Mouse (Mus musculus): ENCODE measurements at regions not wholly inside any gene's neighbourhood (a gene's known extent, or its start where the extent isn't known, plus 50 kb on each side); places are given as distances from the start of the nearest gene placed in this dataset.

DNA sequence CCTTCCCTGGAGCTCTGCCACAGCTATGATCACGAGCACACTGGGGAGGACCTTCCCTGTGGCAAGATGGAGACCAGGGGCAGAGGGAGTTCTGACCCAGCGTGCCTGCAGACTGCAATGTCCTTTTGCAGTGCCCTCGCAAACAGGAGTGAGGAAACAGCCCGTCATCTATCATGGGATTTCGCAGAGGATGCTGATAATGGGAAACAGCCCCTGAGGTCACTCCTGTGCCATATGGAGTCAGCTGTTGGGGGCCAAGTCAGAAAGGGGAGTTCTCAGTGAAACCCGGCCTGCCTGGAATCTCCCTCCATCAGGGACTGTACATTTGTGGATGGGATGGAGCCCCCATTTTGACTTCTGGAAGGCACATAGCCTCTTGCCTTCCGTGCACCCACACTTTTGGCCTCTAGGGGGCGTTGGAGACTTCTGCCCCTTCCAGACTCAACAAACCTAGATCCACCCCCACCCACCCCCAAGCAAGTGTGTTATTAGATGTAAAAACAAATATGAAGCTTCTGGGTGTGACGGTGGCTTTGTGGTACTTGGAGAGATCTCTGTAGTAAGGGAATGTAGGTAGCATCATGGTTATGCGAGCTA, 98.1 kb downstream of the Kdr start:
- WGBS = 59% methylated on average over 10 of the region's 10 CpGs
- Histone ChIP-seq H3K27ac (ENCODE audit: low read depth, low read length) (no peak overlapping the region), H3K4me2 (replicated peaks; ENCODE audit: low read depth, low read length) (no peak overlapping the region), H3K27me3 (ENCODE audit: control insufficient read depth, insufficient read depth, low read length) (no peaks in the 10 kb centered on the region), H3K36me3 (ENCODE audit: control insufficient read depth, insufficient read depth, low read length) (no peaks in the 10 kb centered on the region), H3K9me3 (ENCODE audit: control insufficient read depth, low read length) (no peaks in the 10 kb centered on the region), H3K9ac (ENCODE audit: low read depth, low read length) (no peak overlapping the region), H3K4me1 (ENCODE audit: control insufficient read depth, insufficient read depth, low read length) (0 out of 2 replicates have a peak, but pooled peaks cover 8% of the 10 kb centered on the region), H3K4me3 (ENCODE audit: low read length) (no peak overlapping the region)
- ATAC-seq (ENCODE audit: low FRiP score, low TSS enrichment) = no peak

DNA sequence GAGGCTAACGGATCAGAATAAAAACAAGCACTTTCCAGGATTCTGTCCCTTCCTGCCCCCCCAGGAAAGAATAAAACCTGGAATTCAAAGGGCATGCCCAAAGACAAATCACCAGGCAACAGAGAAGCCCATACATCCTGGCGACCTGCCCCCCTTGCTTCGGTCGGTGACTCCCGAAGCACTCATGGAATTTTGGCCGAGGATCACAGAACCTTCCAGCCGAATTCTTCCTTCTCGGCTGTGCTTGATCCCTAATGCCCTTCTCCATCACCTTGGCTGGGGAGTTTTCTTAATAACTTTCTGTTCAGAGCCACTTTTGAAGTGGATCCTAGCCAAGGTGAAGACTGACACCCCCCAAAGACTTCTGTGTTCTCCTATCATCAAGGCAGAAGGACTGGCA, 99.9 kb downstream of the Kdr start:
- 72% methylated on average over 8 of the region's 8 CpGs for WGBS
- H3K36me3 ChIP-seq (ENCODE audit: control insufficient read depth, insufficient read depth, low read length) = no peaks in the 10 kb centered on the region
- no peaks in the 10 kb centered on the region for H3K27me3 ChIP-seq (ENCODE audit: control insufficient read depth, insufficient read depth, low read length)
- H3K9ac ChIP-seq (ENCODE audit: low read depth, low read length) = no peak overlapping the region
- no peak for ATAC-seq (ENCODE audit: low FRiP score, low TSS enrichment)
- H3K4me2 ChIP-seq (replicated peaks; ENCODE audit: low read depth, low read length) = no peak overlapping the region
- H3K4me1 ChIP-seq (ENCODE audit: control insufficient read depth, insufficient read depth, low read length) = 0 out of 2 replicates have a peak, but pooled peaks cover 8% of the 10 kb centered on the region
- no peak overlapping the region for H3K27ac ChIP-seq (ENCODE audit: low read depth, low read length)
- H3K4me3 ChIP-seq (ENCODE audit: low read length) = no peak overlapping the region
- no peaks in the 10 kb centered on the region for H3K9me3 ChIP-seq (ENCODE audit: control insufficient read depth, low read length)

DNA sequence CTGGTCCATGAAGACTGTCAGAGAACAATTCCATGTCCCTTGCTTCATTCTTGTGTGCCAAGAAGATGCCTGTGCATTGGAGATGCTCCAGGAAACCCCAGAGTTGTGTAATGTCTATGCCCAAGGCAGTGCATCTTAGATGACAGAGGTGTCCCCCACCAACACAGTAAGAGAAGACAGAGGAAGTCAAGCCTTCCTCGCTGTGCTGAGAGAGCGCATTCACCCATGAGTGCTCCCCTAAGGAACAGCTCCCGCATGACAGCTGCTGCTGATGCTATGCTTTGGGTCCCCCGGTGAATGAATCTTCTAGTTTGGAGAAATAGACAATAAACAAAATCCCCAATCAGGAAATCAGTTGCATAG, 100.7 kb downstream of the Kdr start:
- Histone ChIP-seq H3K4me2 (replicated peaks; ENCODE audit: low read depth, low read length) (no peak overlapping the region), H3K4me1 (ENCODE audit: control insufficient read depth, insufficient read depth, low read length) (0 out of 2 replicates have a peak, but pooled peaks cover 8% of the 10 kb centered on the region), H3K27me3 (ENCODE audit: control insufficient read depth, insufficient read depth, low read length) (no peaks in the 10 kb centered on the region), H3K27ac (ENCODE audit: low read depth, low read length) (no peak overlapping the region), H3K9ac (ENCODE audit: low read depth, low read length) (no peak overlapping the region), H3K9me3 (ENCODE audit: control insufficient read depth, low read length) (no peaks in the 10 kb centered on the region), H3K36me3 (ENCODE audit: control insufficient read depth, insufficient read depth, low read length) (no peaks in the 10 kb centered on the region), H3K4me3 (ENCODE audit: low read length) (no peak overlapping the region)
- WGBS = 70% methylated on average over 4 of the region's 4 CpGs
- ATAC-seq (ENCODE audit: low FRiP score, low TSS enrichment) = no peak

DNA sequence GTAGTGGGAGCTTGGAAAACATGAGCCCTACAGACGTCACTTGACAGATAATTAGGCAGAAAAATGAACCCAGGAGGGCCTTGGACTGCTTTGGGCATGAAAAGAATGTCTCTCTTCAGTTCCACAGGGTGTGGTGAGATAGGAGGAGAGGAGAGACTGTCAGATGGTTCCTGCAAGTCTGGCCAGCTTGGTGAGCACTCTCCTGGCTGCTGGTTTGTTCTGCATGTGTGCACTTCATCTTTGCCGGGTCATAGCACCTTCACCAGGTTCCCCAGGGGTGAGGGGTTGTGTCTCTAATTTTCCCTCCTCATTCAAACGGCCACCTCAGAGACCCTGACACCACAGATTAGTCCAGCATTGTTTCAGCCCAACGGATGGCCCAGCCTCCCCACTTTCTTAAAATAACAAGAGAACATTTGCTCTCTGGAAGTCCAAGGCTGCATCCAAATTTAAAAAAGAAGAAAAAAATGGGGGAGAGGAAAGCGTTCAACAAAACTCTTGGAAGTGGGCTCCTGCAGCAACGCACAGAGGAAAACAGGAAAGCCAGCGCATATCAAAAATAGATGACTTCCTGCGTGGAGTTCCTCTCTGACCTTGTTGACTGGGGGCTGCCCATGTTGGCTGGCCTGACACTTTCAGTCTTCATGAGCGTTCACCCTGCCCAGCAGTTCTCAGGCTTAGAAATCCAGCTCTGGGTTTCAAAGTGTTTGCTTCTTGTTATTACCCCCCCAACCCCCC, 101.2 kb downstream of the Kdr start:
- no peak overlapping the region for H3K9ac ChIP-seq (ENCODE audit: low read depth, low read length)
- WGBS = 52% methylated on average over 9 of the region's 9 CpGs
- no peak overlapping the region; the same call in 1 of the 2 replicates for H3K27ac ChIP-seq (ENCODE audit: low read depth, low read length)
- no peak overlapping the region for H3K4me3 ChIP-seq (ENCODE audit: low read length)
- H3K4me2 ChIP-seq (replicated peaks; ENCODE audit: low read depth, low read length) = no peak overlapping the region
- no peak for ATAC-seq (ENCODE audit: low FRiP score, low TSS enrichment)
- H3K4me1 ChIP-seq (ENCODE audit: control insufficient read depth, insufficient read depth, low read length) = 0 out of 2 replicates have a peak, but pooled peaks cover 8% of the 10 kb centered on the region
- H3K27me3 ChIP-seq (ENCODE audit: control insufficient read depth, insufficient read depth, low read length) = no peaks in the 10 kb centered on the region
- no peaks in the 10 kb centered on the region for H3K36me3 ChIP-seq (ENCODE audit: control insufficient read depth, insufficient read depth, low read length)
- H3K9me3 ChIP-seq (ENCODE audit: control insufficient read depth, low read length) = no peaks in the 10 kb centered on the region

DNA sequence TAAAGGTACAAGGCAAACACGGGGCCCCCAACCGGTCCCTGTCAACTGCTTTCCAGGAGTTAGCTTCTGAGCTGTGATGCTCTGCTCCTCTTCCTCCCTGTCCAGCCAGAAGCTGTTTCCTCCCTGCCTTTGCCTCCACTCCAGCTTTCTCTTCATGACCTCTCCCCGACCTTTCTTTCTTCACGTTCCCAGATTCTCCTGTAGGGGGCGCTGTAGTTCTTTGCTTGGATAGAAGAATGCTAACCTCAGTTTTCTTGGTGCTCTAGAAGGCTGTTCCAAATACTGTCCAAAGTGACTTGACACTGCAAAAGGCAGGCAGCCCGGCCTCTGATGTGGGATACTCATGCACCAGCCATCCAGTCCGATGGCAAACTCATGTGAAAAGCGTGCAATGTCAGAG, 107.1 kb downstream of the Kdr start:
- ATAC-seq (ENCODE audit: low FRiP score, low TSS enrichment) = no peak
- Histone ChIP-seq H3K9ac (ENCODE audit: low read depth, low read length) (no peak overlapping the region), H3K36me3 (ENCODE audit: control insufficient read depth, insufficient read depth, low read length) (no peaks in the 10 kb centered on the region), H3K9me3 (ENCODE audit: control insufficient read depth, low read length) (no peaks in the 10 kb centered on the region; the same call in 1 of the 2 replicates), H3K27ac (ENCODE audit: low read depth, low read length) (no peak overlapping the region), H3K4me1 (ENCODE audit: control insufficient read depth, insufficient read depth, low read length) (no peaks in the 10 kb centered on the region; the same call in 1 of the 2 replicates), H3K27me3 (ENCODE audit: control insufficient read depth, insufficient read depth, low read length) (no peaks in the 10 kb centered on the region), H3K4me2 (replicated peaks; ENCODE audit: low read depth, low read length) (no peak overlapping the region), H3K4me3 (ENCODE audit: low read length) (no peak overlapping the region)
- WGBS = 27% methylated on average over 8 of the region's 8 CpGs

DNA sequence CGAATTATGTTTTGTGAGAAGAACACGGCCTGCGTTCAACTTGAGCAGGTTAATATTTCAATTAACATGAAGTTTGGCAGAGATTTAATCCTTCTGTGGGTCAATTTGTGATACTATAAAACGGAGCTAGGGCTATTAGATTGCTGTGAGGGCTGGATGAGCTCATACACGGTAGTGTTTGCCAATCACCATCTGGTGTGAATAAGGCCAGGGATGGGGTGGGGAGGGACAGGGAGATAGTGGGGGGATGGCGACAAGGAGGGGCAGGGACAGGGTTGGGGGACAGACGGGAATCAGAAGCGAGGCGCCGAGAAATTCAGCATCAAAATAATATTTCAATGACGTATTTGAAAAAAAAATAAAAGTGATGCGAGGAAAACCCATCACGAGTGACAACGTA, 107.6 kb downstream of the Kdr start:
- Histone ChIP-seq H3K36me3 (ENCODE audit: control insufficient read depth, insufficient read depth, low read length) (no peaks in the 10 kb centered on the region), H3K4me2 (replicated peaks; ENCODE audit: low read depth, low read length) (no peak overlapping the region), H3K27ac (ENCODE audit: low read depth, low read length) (no peak overlapping the region), H3K27me3 (ENCODE audit: control insufficient read depth, insufficient read depth, low read length) (no peaks in the 10 kb centered on the region), H3K4me1 (ENCODE audit: control insufficient read depth, insufficient read depth, low read length) (no peaks in the 10 kb centered on the region; the same call in 1 of the 2 replicates), H3K4me3 (ENCODE audit: low read length) (no peak overlapping the region), H3K9ac (ENCODE audit: low read depth, low read length) (no peak overlapping the region), H3K9me3 (ENCODE audit: control insufficient read depth, low read length) (no peaks in the 10 kb centered on the region; the same call in 1 of the 2 replicates)
- no peak for ATAC-seq (ENCODE audit: low FRiP score, low TSS enrichment)
- WGBS = 89% methylated on average over 14 of the region's 14 CpGs

DNA sequence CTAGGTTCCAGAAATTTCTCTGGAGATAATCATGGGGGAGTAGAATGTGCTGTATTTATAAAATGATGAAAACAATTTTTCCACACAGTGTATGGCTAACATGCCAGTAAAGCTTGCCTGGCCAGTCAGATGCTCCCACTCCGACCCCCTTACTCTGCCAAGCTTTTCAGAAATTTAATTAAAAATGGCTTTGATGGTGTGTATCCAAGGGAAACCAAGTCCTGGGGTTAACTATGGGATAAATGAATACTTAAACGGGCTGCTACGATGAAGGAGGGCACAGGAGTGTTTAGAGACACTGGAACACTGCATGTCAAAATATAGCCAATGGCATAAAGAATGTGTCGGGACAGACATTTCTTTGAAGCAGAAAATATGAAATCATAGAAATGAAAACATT, 108.7 kb downstream of the Kdr start:
- H3K27me3 ChIP-seq (ENCODE audit: control insufficient read depth, insufficient read depth, low read length) = no peaks in the 10 kb centered on the region
- WGBS = 61% methylated on average over 4 of the region's 4 CpGs
- no peaks in the 10 kb centered on the region for H3K36me3 ChIP-seq (ENCODE audit: control insufficient read depth, insufficient read depth, low read length)
- no peak for ATAC-seq (ENCODE audit: low FRiP score, low TSS enrichment)
- H3K4me2 ChIP-seq (replicated peaks; ENCODE audit: low read depth, low read length) = no peak overlapping the region
- no peak overlapping the region for H3K9ac ChIP-seq (ENCODE audit: low read depth, low read length)
- H3K27ac ChIP-seq (ENCODE audit: low read depth, low read length) = no peak overlapping the region
- no peak overlapping the region for H3K4me3 ChIP-seq (ENCODE audit: low read length)
- no peaks in the 10 kb centered on the region; the same call in 1 of the 2 replicates for H3K9me3 ChIP-seq (ENCODE audit: control insufficient read depth, low read length)
- H3K4me1 ChIP-seq (ENCODE audit: control insufficient read depth, insufficient read depth, low read length) = no peaks in the 10 kb centered on the region; the same call in 1 of the 2 replicates

DNA sequence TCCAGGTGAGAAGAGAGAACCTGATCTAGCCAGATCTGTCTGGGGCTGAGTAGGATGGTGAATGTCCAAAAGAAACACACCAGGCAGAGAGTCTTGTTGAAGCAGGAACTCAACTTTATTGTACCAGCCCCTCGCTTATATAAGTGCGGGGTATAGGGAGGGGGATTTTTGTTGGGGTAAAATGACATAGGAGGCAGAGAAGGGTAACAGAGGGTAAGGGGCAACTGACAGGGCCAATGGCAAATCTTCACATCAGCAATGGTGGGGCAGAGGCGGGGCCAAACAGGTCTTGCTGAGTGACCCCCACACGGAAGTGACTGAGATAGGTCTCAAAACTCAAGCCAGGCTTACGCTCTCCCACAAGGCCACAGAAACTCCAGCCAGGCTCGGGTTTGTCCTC, 113.2 kb downstream of the Kdr start:
- 93% methylated on average over 6 of the region's 6 CpGs for WGBS
- Histone ChIP-seq H3K36me3 (ENCODE audit: control insufficient read depth, insufficient read depth, low read length) (no peaks in the 10 kb centered on the region), H3K27me3 (ENCODE audit: control insufficient read depth, insufficient read depth, low read length) (no peaks in the 10 kb centered on the region), H3K4me2 (replicated peaks; ENCODE audit: low read depth, low read length) (no peak overlapping the region), H3K4me1 (ENCODE audit: control insufficient read depth, insufficient read depth, low read length) (no peaks in the 10 kb centered on the region), H3K4me3 (ENCODE audit: low read length) (no peak overlapping the region), H3K9ac (ENCODE audit: low read depth, low read length) (no peak overlapping the region), H3K27ac (ENCODE audit: low read depth, low read length) (no peak overlapping the region), H3K9me3 (ENCODE audit: control insufficient read depth, low read length) (no peaks in the 10 kb centered on the region; the same call in 1 of the 2 replicates)
- no peak for ATAC-seq (ENCODE audit: low FRiP score, low TSS enrichment)

DNA sequence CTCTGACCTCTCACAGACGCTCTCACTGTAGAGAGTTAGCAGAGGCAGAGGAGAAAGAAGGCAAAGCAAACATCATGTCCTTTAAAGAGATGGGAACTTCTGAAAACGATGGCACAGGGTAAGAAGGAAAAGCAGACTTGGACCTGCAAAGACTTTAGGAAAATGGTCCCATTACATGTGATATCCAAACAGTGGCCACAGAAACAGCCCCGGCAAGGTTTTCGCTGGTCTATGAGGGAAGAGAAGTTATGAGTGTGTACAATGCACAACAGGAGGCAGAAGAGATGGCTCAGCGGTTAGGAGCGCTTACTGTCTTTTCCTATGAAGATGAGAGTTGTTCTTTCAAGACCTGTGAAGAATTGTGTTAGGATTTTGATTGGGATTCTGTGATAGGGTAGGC, 114.9 kb downstream of the Kdr start:
- Histone ChIP-seq H3K9me3 (ENCODE audit: control insufficient read depth, low read length) (no peaks in the 10 kb centered on the region), H3K27ac (ENCODE audit: low read depth, low read length) (no peak overlapping the region)
- no peak for ATAC-seq (ENCODE audit: low FRiP score, low TSS enrichment)

More for the DNA sequence above, 114.9 kb downstream of the Kdr start:
- H3K36me3 ChIP-seq (ENCODE audit: control insufficient read depth, insufficient read depth, low read length) = no peaks in the 10 kb centered on the region
- no peak overlapping the region for H3K9ac ChIP-seq (ENCODE audit: low read depth, low read length)
- no peaks in the 10 kb centered on the region for H3K27me3 ChIP-seq (ENCODE audit: control insufficient read depth, insufficient read depth, low read length)
- WGBS = 72% methylated on average over 6 of the region's 6 CpGs
- no peaks in the 10 kb centered on the region for H3K4me1 ChIP-seq (ENCODE audit: control insufficient read depth, insufficient read depth, low read length)
- H3K4me2 ChIP-seq (replicated peaks; ENCODE audit: low read depth, low read length) = no peak overlapping the region
- H3K4me3 ChIP-seq (ENCODE audit: low read length) = no peak overlapping the region

All from kidney, embryonic 14.5 days (tissue).